Mouse (Mus musculus): ENCODE results near the gene Synrg.

DNA sequence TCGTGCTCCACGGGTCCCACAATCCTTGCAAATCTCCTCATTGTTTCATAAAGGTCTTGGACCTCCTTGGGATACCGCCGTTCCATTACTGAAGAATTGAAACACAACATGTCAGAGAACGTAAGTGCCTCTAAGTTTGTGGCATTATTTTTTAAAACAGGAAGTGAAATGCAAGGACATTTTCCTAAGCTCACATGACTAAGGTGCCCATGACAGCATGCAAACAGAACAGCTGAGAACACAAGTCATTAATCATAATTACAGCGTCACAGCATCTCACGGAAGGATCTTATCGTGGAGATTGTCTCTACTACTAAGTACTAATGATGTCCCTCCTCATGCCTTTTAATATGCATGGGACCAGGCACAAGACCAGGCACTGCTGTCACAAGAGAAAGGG lies 126.3 kb downstream of the Synrg start:
- no peak for TF ChIP-seq POLR2A (IDR thresholded peaks at IDR 0.05; ENCODE audit: insufficient read depth, low read depth, low read length)
- no peak for TF ChIP-seq CTCF (IDR thresholded peaks at IDR 0.05; ENCODE audit: insufficient read depth, low read depth, low read length)

All from olfactory bulb, adult 2 months (tissue).